Mouse (Mus musculus): ENCODE data around the gene Hbb-bs. TPM values are rescaled to one million over a fixed set of nuclear protein-coding genes. Genes with fewer than 3 reads are reported as not detected.
"Not testable (repeated sequence)": the region's sequence is repeated elsewhere in the genome, so short reads cannot be mapped to it uniquely, and the experiment has no call there.

Hbb-bs gene
- polyA plus RNA-seq, 1 experiment from 2014 or later: 4,421 TPM

- WGBS: 79% methylated on average over 3 of the region's 3 CpGs
These were observed 12.4 kb upstream of the Hbb-bs start, which contains the start of gene Hbb-bh2 for GRCm38 (mm10) chr7:103840268-103840667. Gene Hbb-bh2 (minus strand): TSS chr7:103840520.

GRCm38 (mm10) chr7:103827139-103827538, 757 bp downstream of the Hbb-bs start:
- H3K4me2 ChIP-seq; ATAC-seq (ENCODE audit: low FRiP score, low read depth); H3K4me3 ChIP-seq; H3K4me1 ChIP-seq (replicated peaks); H3K9ac ChIP-seq; H3K36me3 ChIP-seq; H3K27me3 ChIP-seq; H3K27ac ChIP-seq (replicated peaks); H3K9me3 ChIP-seq: not testable (repeated sequence)
- WGBS: no CpG with 5 or more reads among the region's 2 CpGs

More at GRCm38 (mm10) chr7:103840268-103840667, 12.4 kb upstream of the Hbb-bs start, which contains the start of gene Hbb-bh2:
- Histone ChIP-seq H3K4me1 (replicated peaks) (no peaks in the 10 kb centered on the region), H3K27me3 (no peaks in the 10 kb centered on the region), H3K4me2 (no peak within 1 kb of the TSS), H3K4me3 (no peak within 1 kb of the TSS), H3K9ac (no peak within 1 kb of the TSS), H3K9me3 (no peaks in the 10 kb centered on the region), H3K36me3 (no peaks in the 10 kb centered on the region), H3K27ac (replicated peaks) (no peak within 1 kb of the TSS)
- ATAC-seq (ENCODE audit: low FRiP score, low read depth): no peak

GRCm38 (mm10) chr7:103826255-103826887, 1.5 kb downstream of the Hbb-bs start:
- no peaks in the 10 kb centered on the region for H3K36me3 ChIP-seq
- ATAC-seq (ENCODE audit: low FRiP score, low read depth): no peak
- H3K9ac ChIP-seq: no peak overlapping the region
- no peaks in the 10 kb centered on the region for H3K9me3 ChIP-seq
- H3K4me3 ChIP-seq: no peak overlapping the region
- no peak overlapping the region for H3K4me2 ChIP-seq
- 53% methylated on average over 3 of the region's 3 CpGs for WGBS
- H3K27ac ChIP-seq (replicated peaks): no peak overlapping the region
- H3K4me1 ChIP-seq (replicated peaks): no peaks in the 10 kb centered on the region
- H3K27me3 ChIP-seq: no peaks in the 10 kb centered on the region

GRCm38 (mm10) chr7:103825536-103826254, 2.2 kb downstream of the Hbb-bs start:
- 94% methylated on average over 3 of the region's 3 CpGs for WGBS
- Histone ChIP-seq H3K4me2 (no peak overlapping the region), H3K27ac (replicated peaks) (no peak overlapping the region), H3K4me3 (no peak overlapping the region), H3K27me3 (no peaks in the 10 kb centered on the region), H3K4me1 (replicated peaks) (no peaks in the 10 kb centered on the region), H3K36me3 (no peaks in the 10 kb centered on the region), H3K9me3 (no peaks in the 10 kb centered on the region), H3K9ac (no peak overlapping the region)
- ATAC-seq (ENCODE audit: low FRiP score, low read depth): no peak

GRCm38 (mm10) chr7:103824597-103824996, 3.3 kb downstream of the Hbb-bs start:
- Histone ChIP-seq H3K4me2 (no peak overlapping the region), H3K36me3 (no peaks in the 10 kb centered on the region)
- 87% methylated on average over 2 of the region's 2 CpGs for WGBS

GRCm38 (mm10) chr7:103815085-103815484, 12.8 kb downstream of the Hbb-bs start:
- ATAC-seq (ENCODE audit: low FRiP score, low read depth); H3K4me1 ChIP-seq (replicated peaks); H3K27ac ChIP-seq (replicated peaks); H3K9ac ChIP-seq; H3K4me2 ChIP-seq; H3K27me3 ChIP-seq; H3K36me3 ChIP-seq; H3K4me3 ChIP-seq; H3K9me3 ChIP-seq: not testable (repeated sequence)
- 89% methylated on average over 1 of the region's 2 CpGs for WGBS

More at GRCm38 (mm10) chr7:103824597-103824996, 3.3 kb downstream of the Hbb-bs start:
- Histone ChIP-seq H3K4me3 (no peak overlapping the region), H3K27me3 (no peaks in the 10 kb centered on the region), H3K4me1 (replicated peaks) (no peaks in the 10 kb centered on the region), H3K9ac (no peak overlapping the region), H3K27ac (replicated peaks) (no peak overlapping the region), H3K9me3 (no peaks in the 10 kb centered on the region)
- ATAC-seq (ENCODE audit: low FRiP score, low read depth): no peak

GRCm38 (mm10) chr7:103813766-103814165, 14.1 kb downstream of the Hbb-bs start, which contains the start of gene Hbb-bt:
Gene Hbb-bt (minus strand): TSS chr7:103813996.
- Histone ChIP-seq H3K4me3 (no peak within 1 kb of the TSS), H3K27me3 (no peaks in the 10 kb centered on the region), H3K4me2 (no peak within 1 kb of the TSS), H3K27ac (replicated peaks) (no peak within 1 kb of the TSS), H3K4me1 (replicated peaks) (no peaks in the 10 kb centered on the region), H3K36me3 (no peaks in the 10 kb centered on the region), H3K9me3 (no peaks in the 10 kb centered on the region), H3K9ac (no peak within 1 kb of the TSS)
- 86% methylated on average over 3 of the region's 3 CpGs for WGBS
- ATAC-seq (ENCODE audit: low FRiP score, low read depth): no peak

GRCm38 (mm10) chr7:103813152-103813551, 14.7 kb downstream of the Hbb-bs start:
- ATAC-seq (ENCODE audit: low FRiP score, low read depth); H3K4me2 ChIP-seq; H3K9me3 ChIP-seq; H3K36me3 ChIP-seq; H3K4me3 ChIP-seq; H3K27ac ChIP-seq (replicated peaks); H3K27me3 ChIP-seq; H3K4me1 ChIP-seq (replicated peaks); H3K9ac ChIP-seq: not testable (repeated sequence)
- no CpG with 5 or more reads among the region's 3 CpGs for WGBS

GRCm38 (mm10) chr7:103812174-103812573, 15.7 kb downstream of the Hbb-bs start:
- Histone ChIP-seq H3K4me1 (replicated peaks) (no peaks in the 10 kb centered on the region), H3K4me2 (no peak overlapping the region), H3K9me3 (no peaks in the 10 kb centered on the region), H3K27ac (replicated peaks) (no peak overlapping the region), H3K4me3 (no peak overlapping the region), H3K36me3 (no peaks in the 10 kb centered on the region), H3K27me3 (no peaks in the 10 kb centered on the region), H3K9ac (no peak overlapping the region)
- 73% methylated on average over 1 of the region's 1 CpGs for WGBS
- no peak for ATAC-seq (ENCODE audit: low FRiP score, low read depth)

- Histone ChIP-seq H3K9me3 (no peaks in the 10 kb centered on the region), H3K36me3 (no peaks in the 10 kb centered on the region), H3K27ac (replicated peaks) (no peak overlapping the region), H3K4me3 (no peak overlapping the region), H3K4me1 (replicated peaks) (no peaks in the 10 kb centered on the region), H3K27me3 (no peaks in the 10 kb centered on the region), H3K9ac (no peak overlapping the region), H3K4me2 (no peak overlapping the region)
- no peak for ATAC-seq (ENCODE audit: low FRiP score, low read depth)
- WGBS: 86% methylated on average over 1 of the region's 1 CpGs
These were observed 16.6 kb downstream of the Hbb-bs start for GRCm38 (mm10) chr7:103811223-103811845.

GRCm38 (mm10) chr7:103810746-103811145, 17.1 kb downstream of the Hbb-bs start:
- Histone ChIP-seq H3K27me3 (no peaks in the 10 kb centered on the region), H3K36me3 (no peaks in the 10 kb centered on the region), H3K4me3 (no peak overlapping the region), H3K9me3 (no peaks in the 10 kb centered on the region), H3K4me1 (replicated peaks) (no peaks in the 10 kb centered on the region), H3K9ac (no peak overlapping the region), H3K4me2 (no peak overlapping the region), H3K27ac (replicated peaks) (no peak overlapping the region)
- 90% methylated on average over 3 of the region's 3 CpGs for WGBS
- no peak for ATAC-seq (ENCODE audit: low FRiP score, low read depth)

GRCm38 (mm10) chr7:103810296-103810695, 17.6 kb downstream of the Hbb-bs start:
- no peak for ATAC-seq (ENCODE audit: low FRiP score, low read depth)
- Histone ChIP-seq H3K9ac (no peak overlapping the region), H3K4me1 (replicated peaks) (no peaks in the 10 kb centered on the region), H3K4me3 (no peak overlapping the region), H3K4me2 (no peak overlapping the region), H3K27ac (replicated peaks) (no peak overlapping the region), H3K36me3 (no peaks in the 10 kb centered on the region), H3K27me3 (no peaks in the 10 kb centered on the region), H3K9me3 (no peaks in the 10 kb centered on the region)
- WGBS: 84% methylated on average over 1 of the region's 1 CpGs
